Mouse (Mus musculus) G1E (cell line): ENCODE measurements around the gene AL732309.1. TPM values are rescaled to one million over a fixed set of nuclear protein-coding genes. Genes with fewer than 3 reads are reported as not detected.
"Not testable (repeated sequence)": the region's sequence is repeated elsewhere in the genome, so short reads cannot be mapped to it uniquely, and the experiment has no call there.

ENCODE experiments used
- ATAC-seq: 2 replicates; pipeline ENCODE4 v1.8.0; 2016; ENCODE audit warnings: mild to moderate bottlenecking; ENCODE audit not compliant: insufficient number of reproducible peaks, poor library complexity, low FRiP score, severe bottlenecking; ENCODE audit errors: extremely low read depth
- DNase-seq: peaks from one replicate; pipeline ENCODE4 v3.0.0; 2012; ENCODE audit warnings: low spot score
- H3K27me3 ChIP-seq: 2 replicates; pipeline ENCODE4 v1.6.1; 2012; ENCODE audit warnings: mild to moderate bottlenecking, low read length, inconsistent platforms; ENCODE audit not compliant: insufficient read depth
- H3K36me3 ChIP-seq: replicated peaks from 2 replicates; pipeline ENCODE3; 2012; ENCODE audit warnings: mild to moderate bottlenecking, inconsistent platforms
- H3K4me1 ChIP-seq: 2 replicates; pipeline ENCODE4 v1.6.1; 2012; ENCODE audit warnings: low read depth, low read length, inconsistent platforms, mixed read lengths; ENCODE audit not compliant: insufficient read depth
- H3K4me3 ChIP-seq: 2 replicates; pipeline ENCODE4 v1.5.1; 2012; ENCODE audit warnings: low read depth, mild to moderate bottlenecking, inconsistent platforms, low read length, moderate library complexity, mixed read lengths
- H3K9me3 ChIP-seq: replicated peaks from 2 replicates; pipeline ENCODE4 v1.6.1; 2012; ENCODE audit warnings: inconsistent platforms
- CTCF ChIP-seq: IDR thresholded peaks from 2 replicates; pipeline ENCODE4 v1.5.1; 2012; ENCODE audit warnings: low read depth, low read length, inconsistent platforms, mixed read lengths
- GATA1 ChIP-seq: IDR thresholded peaks from 2 replicates; pipeline ENCODE4 v1.6.1; 2012; ENCODE audit warnings: borderline replicate concordance, low read length, inconsistent platforms, mixed read lengths
- GATA2 ChIP-seq: IDR thresholded peaks from 2 replicates; pipeline ENCODE4 v1.6.1; 2012; ENCODE audit warnings: low read depth, low read length, inconsistent platforms, borderline replicate concordance
- POLR2AphosphoS5 ChIP-seq: IDR thresholded peaks from 2 replicates; pipeline ENCODE4 v1.6.1; 2012; ENCODE audit warnings: low read depth, low read length, inconsistent platforms; ENCODE audit not compliant: insufficient replicate concordance
- TAL1 ChIP-seq: conservative IDR thresholded peaks from 2 replicates; pipeline ENCODE4 v1.6.1; 2012; ENCODE audit warnings: low read depth, low read length, inconsistent platforms, mixed read lengths
- polyA plus RNA-seq: library from polyadenylated mRNA; stranded (reverse); fragments of >175 nt; gene quantifications from 2 replicates; pipeline ENCODE4 v1.2.3, GENCODE M21; 2012
- total RNA-seq, 2 experiments: library from RNA; stranded (forward) in 1 of 2; stranded (reverse) in 1 of 2; fragments of 200-1000 nt in 1 of 2; fragments of >200 nt in 1 of 2; fragmentation: Nextera tagmentation in 1 of 2; gene quantifications; 2 replicates each; pipeline ENCODE4 v1.2.3; 2014 to 2017

Gene AL732309.1
- total and polyA plus RNA-seq, 3 experiments = 1.4 to 6.3 (median 4.2) TPM

GRCm38 (mm10) chr2:25263623-25264285 lies 17.1 kb upstream of the AL732309.1 start:
- H3K36me3 ChIP-seq = peaks cover 56% of the 10 kb centered on the region
- peaks cover 74% of the 10 kb centered on the region for H3K4me1 ChIP-seq
- no peak for TF ChIP-seq POLR2AphosphoS5
- no peak for TF ChIP-seq TAL1
- no peak for TF ChIP-seq GATA2
- no peak for TF ChIP-seq GATA1
- TF ChIP-seq CTCF = no peak
- H3K27me3 ChIP-seq = no peaks in the 10 kb centered on the region
- peak overlapping the region; percentile 89 for H3K4me3 ChIP-seq
- DNase-seq (no peak), ATAC-seq (no peak)
- H3K9me3 ChIP-seq = no peaks in the 10 kb centered on the region

GRCm38 (mm10) chr2:25262795-25263622 lies 16.3 kb upstream of the AL732309.1 start:
- peaks cover 52% of the 10 kb centered on the region for H3K36me3 ChIP-seq
- no peaks in the 10 kb centered on the region for H3K9me3 ChIP-seq
- H3K4me3 ChIP-seq = peak overlapping the region; percentile 89
- H3K27me3 ChIP-seq = no peaks in the 10 kb centered on the region
- ATAC-seq (no peak), DNase-seq (no peak)
- TF ChIP-seq TAL1 (no peak), GATA1 (no peak), POLR2AphosphoS5 (no peak)
- H3K4me1 ChIP-seq = peaks cover 70% of the 10 kb centered on the region

- ATAC-seq (peak; percentile 98), DNase-seq (peak; percentile 99)
- no peaks in the 10 kb centered on the region for H3K27me3 ChIP-seq
- TF ChIP-seq POLR2AphosphoS5 (no peak), TAL1 (no peak), CTCF (no peak), GATA2 (no peak), GATA1 (no peak)
- H3K36me3 ChIP-seq = peaks cover 45% of the 10 kb centered on the region
- H3K4me3 ChIP-seq = peak within 1 kb of the TSS; percentile 89
- H3K9me3 ChIP-seq = no peaks in the 10 kb centered on the region
- peaks cover 66% of the 10 kb centered on the region for H3K4me1 ChIP-seq
These were observed 15.7 kb upstream of the AL732309.1 start, which contains the start of gene Tprn for GRCm38 (mm10) chr2:25262291-25262767. TSS of gene Tprn (plus strand) at chr2:25262618.

GRCm38 (mm10) chr2:25261870-25262269 lies 15.2 kb upstream of the AL732309.1 start:
- Histone ChIP-seq H3K4me3 (peak overlapping the region; percentile 89), H3K36me3 (peaks cover 43% of the 10 kb centered on the region), H3K9me3 (no peaks in the 10 kb centered on the region), H3K27me3 (no peaks in the 10 kb centered on the region), H3K4me1 (peaks cover 65% of the 10 kb centered on the region)
- DNase-seq (no peak), ATAC-seq (no peak)
- no peak for TF ChIP-seq CTCF
- TF ChIP-seq GATA1 = no peak
- TF ChIP-seq POLR2AphosphoS5 = no peak
- no peak for TF ChIP-seq GATA2
- TF ChIP-seq TAL1 = no peak

GRCm38 (mm10) chr2:25258887-25259286 lies 12.2 kb upstream of the AL732309.1 start:
- no peaks in the 10 kb centered on the region for H3K9me3 ChIP-seq
- TF ChIP-seq POLR2AphosphoS5 (no peak), GATA2 (no peak), CTCF (peak; percentile 46; the same call in 1 of the 2 replicates), TAL1 (no peak), GATA1 (no peak)
- H3K4me3 ChIP-seq = no peak overlapping the region
- peaks cover 20% of the 10 kb centered on the region for H3K36me3 ChIP-seq
- DNase-seq = no peak
- no peaks in the 10 kb centered on the region for H3K27me3 ChIP-seq
- H3K4me1 ChIP-seq = peaks cover 48% of the 10 kb centered on the region
- no peak for ATAC-seq

GRCm38 (mm10) chr2:25257250-25257649 lies 10.6 kb upstream of the AL732309.1 start:
- H3K9me3 ChIP-seq, H3K27me3 ChIP-seq, H3K4me3 ChIP-seq, DNase-seq, ATAC-seq: not testable (repeated sequence)
- Histone ChIP-seq H3K4me1 (peaks cover 48% of the 10 kb centered on the region), H3K36me3 (peaks cover 31% of the 10 kb centered on the region)

GRCm38 (mm10) chr2:25256443-25257109 lies 9.9 kb upstream of the AL732309.1 start:
- DNase-seq = peak; percentile 33
- not testable (repeated sequence) for H3K9me3 ChIP-seq, ATAC-seq, H3K27me3 ChIP-seq
- peaks cover 44% of the 10 kb centered on the region for H3K4me1 ChIP-seq
- peaks cover 37% of the 10 kb centered on the region for H3K36me3 ChIP-seq
- peak overlapping the region; percentile 98 for H3K4me3 ChIP-seq
